Mouse (Mus musculus) limb, embryonic 10.5 days (tissue): ENCODE results near the gene Tep1. TPM values are rescaled to one million over a fixed set of nuclear protein-coding genes. Genes with fewer than 3 reads are reported as not detected.
"Not testable (repeated sequence)": the region's sequence is repeated elsewhere in the genome, so short reads cannot be mapped to it uniquely, and the experiment has no call there.

Experiments used
- DNase-seq: peaks from one replicate; pipeline ENCODE4 v3.0.0-alpha.2; 2017; ENCODE audit warnings: low spot score
- H3K27ac ChIP-seq: fragments of 300-500 bp; sonication (generic); 2 replicates; pipeline ENCODE4 v1.5.1; 2016; ENCODE audit warnings: mild to moderate bottlenecking
- H3K27me3 ChIP-seq: fragments of 300-500 bp; sonication (generic); 2 replicates; pipeline ENCODE4 v1.6.1; 2016; ENCODE audit warnings: low read depth, mild to moderate bottlenecking; ENCODE audit not compliant: poor library complexity, severe bottlenecking
- H3K36me3 ChIP-seq: fragments of 300-500 bp; sonication (generic); 2 replicates; pipeline ENCODE4 v1.6.1; 2016; ENCODE audit warnings: mild to moderate bottlenecking, moderate library complexity
- H3K4me1 ChIP-seq: fragments of 300-500 bp; sonication (generic); 2 replicates; pipeline ENCODE4 v1.6.1; 2016
- H3K4me3 ChIP-seq: fragments of 300-500 bp; sonication (generic); 2 replicates; pipeline ENCODE4 v1.5.1; 2016; ENCODE audit warnings: mild to moderate bottlenecking, moderate library complexity
- H3K9me3 ChIP-seq: fragments of 300-500 bp; sonication (generic); replicated peaks from 2 replicates; pipeline ENCODE4 v1.6.1; 2016; ENCODE audit warnings: mild to moderate bottlenecking
- WGBS: fragments of 180-500 bp; shearing (Covaris S2); methylation state at CpG from one replicate; pipeline ENCODE4 v1.1.7; 2016; 5-methylcytosine and 5-hydroxymethylcytosine counted together
- polyA plus RNA-seq: library from polyadenylated mRNA; unstranded; fragments of >200 nt; fragmentation: Nextera tagmentation; extraction: Ambion mirVana; gene quantifications from 2 replicates; pipeline ENCODE4 v1.2.1, GENCODE M21; 2016

Tep1 gene
- polyA plus RNA-seq, 1 experiment from 2014 or later, result 5.7 TPM

DNA sequence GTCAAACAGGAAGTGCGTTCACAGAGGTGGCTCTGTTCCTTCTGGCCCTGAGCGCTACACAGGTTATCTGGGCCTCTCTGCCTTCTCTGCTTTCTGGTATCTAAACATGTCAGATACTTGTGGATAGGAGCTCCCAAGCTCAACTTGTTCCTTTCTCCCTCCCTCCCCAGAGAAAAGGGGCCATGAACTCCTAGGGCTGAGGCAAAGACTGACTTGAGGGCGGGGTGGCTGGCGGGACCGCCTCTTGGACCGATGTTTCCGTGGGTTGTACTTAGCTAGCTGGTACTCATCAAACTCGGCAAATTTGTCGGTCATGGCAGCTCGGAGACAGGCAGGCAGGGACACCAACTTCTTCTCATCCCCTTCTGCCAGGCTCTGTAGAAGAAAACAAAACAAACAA, 7.7 kb downstream of the Tep1 start:
- no peaks in the 10 kb centered on the region for H3K27me3 ChIP-seq
- DNase-seq, result no peak
- no peaks in the 10 kb centered on the region for H3K9me3 ChIP-seq
- H3K4me1 ChIP-seq, result no peaks in the 10 kb centered on the region
- H3K27ac ChIP-seq, result no peak overlapping the region
- no peak overlapping the region for H3K4me3 ChIP-seq
- WGBS, result 93% methylated on average over 10 of the region's 10 CpGs
- H3K36me3 ChIP-seq, result peaks cover 20% of the 10 kb centered on the region

DNA sequence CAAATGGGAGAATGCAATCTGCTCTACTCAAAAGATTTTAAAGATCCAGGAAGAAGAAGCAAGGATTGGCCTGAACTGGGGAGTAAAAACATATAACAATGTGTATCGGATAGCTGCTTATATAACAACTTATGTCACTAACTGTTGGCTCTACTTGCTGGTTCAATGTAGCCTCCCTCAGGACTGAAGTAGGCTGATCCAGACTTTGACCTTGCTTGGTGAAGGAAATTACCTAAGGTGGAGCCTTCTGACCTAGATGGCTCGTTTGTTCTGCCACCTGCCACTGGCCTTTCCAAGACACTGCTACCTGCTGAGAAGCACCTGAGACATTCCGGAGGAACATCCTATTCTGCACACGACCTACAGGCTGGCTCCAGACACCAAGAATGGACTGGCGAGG, 14.6 kb downstream of the Tep1 start:
- Histone ChIP-seq H3K4me3 (no peak overlapping the region), H3K27ac (no peak overlapping the region), H3K27me3 (no peaks in the 10 kb centered on the region), H3K36me3 (peaks cover 25% of the 10 kb centered on the region), H3K4me1 (no peaks in the 10 kb centered on the region), H3K9me3 (no peaks in the 10 kb centered on the region)
- WGBS, result 91% methylated on average over 5 of the region's 5 CpGs
- no peak for DNase-seq

DNA sequence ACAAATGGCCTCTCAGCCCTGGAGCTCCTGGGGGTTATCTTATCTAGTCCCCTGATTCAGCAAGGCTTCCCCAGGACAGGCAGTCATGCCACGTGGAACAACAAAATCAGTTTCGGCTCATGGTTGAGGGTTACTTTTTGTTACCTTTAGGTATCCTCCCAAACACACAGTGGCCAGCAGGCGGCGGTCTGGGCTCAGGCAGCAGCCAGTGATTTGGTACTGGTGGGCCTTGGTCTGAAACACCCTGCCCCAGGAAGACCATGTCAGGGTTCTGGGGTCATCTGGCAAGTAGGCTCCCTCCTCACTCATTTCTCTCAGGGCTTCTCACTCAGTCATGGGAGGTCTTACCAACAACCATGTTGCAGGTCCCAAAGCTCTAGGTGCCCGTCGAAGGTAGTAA, 33.1 kb downstream of the Tep1 start:
- Histone ChIP-seq H3K27me3 (no peaks in the 10 kb centered on the region), H3K4me1 (no peaks in the 10 kb centered on the region), H3K9me3 (no peaks in the 10 kb centered on the region), H3K27ac (no peak overlapping the region), H3K4me3 (no peak overlapping the region), H3K36me3 (0 out of 2 replicates have a peak, but pooled peaks cover 2% of the 10 kb centered on the region)
- 64% methylated on average over 6 of the region's 6 CpGs for WGBS
- peak; percentile 37 for DNase-seq

DNA sequence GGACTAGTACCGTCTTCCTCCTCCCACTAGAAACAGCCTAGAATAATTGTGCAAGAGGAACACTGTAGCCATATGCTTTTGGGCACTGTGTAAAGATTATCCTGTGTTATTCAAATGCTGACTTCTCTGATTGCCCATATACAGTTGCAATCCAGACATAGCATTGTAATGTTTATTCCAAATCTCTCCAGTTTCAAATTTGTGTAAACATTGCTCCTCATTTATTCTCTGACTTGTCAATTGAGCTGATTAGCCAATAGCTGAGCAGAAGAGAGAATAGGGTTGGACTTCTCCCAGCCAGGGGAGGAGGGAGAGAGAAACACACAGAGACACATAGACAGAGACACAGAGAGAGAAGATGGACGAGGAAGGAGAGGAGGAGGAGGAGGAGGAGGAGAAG, 35.9 kb downstream of the Tep1 start:
- Histone ChIP-seq H3K36me3 (0 out of 2 replicates have a peak, but pooled peaks cover 2% of the 10 kb centered on the region), H3K4me1 (no peaks in the 10 kb centered on the region), H3K4me3 (no peak overlapping the region), H3K27ac (no peak overlapping the region), H3K27me3 (no peaks in the 10 kb centered on the region), H3K9me3 (no peaks in the 10 kb centered on the region)
- DNase-seq, result no peak
- 59% methylated on average over 2 of the region's 2 CpGs for WGBS

DNA sequence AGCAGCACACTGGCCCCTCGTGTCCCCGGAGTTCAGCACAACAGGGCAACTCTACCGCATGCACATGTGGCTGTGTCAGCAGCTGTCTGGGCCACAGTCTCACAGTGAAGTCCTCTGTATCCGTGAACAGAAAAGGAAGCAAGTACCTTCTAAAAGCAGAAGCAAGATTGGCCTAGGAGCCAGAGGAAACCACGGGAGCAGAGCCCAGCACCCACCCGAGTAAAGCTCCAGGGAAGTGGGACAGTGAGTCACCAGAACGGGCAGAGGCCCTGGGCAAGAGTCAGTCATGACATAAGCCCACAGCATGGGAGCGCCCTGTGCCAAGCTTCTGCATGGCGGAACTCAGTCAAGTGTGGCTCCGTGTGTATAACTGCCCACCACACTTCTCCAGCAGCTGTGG, 36.4 kb downstream of the Tep1 start:
- WGBS, result 87% methylated on average over 10 of the region's 10 CpGs
- H3K36me3 ChIP-seq, result 0 out of 2 replicates have a peak, but pooled peaks cover 2% of the 10 kb centered on the region
- no peak overlapping the region for H3K4me3 ChIP-seq
- DNase-seq, result no peak
- no peaks in the 10 kb centered on the region for H3K4me1 ChIP-seq
- no peak overlapping the region for H3K27ac ChIP-seq
- no peaks in the 10 kb centered on the region for H3K9me3 ChIP-seq
- no peaks in the 10 kb centered on the region for H3K27me3 ChIP-seq

DNA sequence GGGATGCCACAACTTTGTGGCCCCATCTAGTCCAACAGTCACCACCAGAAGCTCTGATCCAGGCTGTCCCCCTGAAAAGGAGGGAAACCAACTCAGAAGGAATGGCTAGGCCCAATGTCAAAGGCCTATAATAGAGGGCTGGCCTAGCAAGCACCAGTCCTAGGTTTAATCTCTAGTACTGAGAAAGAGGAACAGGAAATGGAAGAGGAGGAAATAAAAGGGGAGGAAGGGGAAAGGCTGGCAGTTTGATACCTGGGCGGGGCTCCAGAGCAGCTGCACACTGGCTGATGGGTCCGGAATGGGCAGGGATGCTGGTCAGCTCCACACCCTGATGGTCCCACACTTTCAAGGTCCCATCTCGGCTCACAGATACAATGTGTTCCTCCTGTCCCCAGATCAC, 40.5 kb downstream of the Tep1 start:
- WGBS, result 85% methylated on average over 3 of the region's 3 CpGs
- Histone ChIP-seq H3K4me1 (no peaks in the 10 kb centered on the region), H3K27me3 (no peaks in the 10 kb centered on the region), H3K27ac (no peak overlapping the region), H3K9me3 (no peaks in the 10 kb centered on the region), H3K4me3 (no peak overlapping the region), H3K36me3 (0 out of 2 replicates have a peak, but pooled peaks cover 2% of the 10 kb centered on the region)
- DNase-seq, result no peak

DNA sequence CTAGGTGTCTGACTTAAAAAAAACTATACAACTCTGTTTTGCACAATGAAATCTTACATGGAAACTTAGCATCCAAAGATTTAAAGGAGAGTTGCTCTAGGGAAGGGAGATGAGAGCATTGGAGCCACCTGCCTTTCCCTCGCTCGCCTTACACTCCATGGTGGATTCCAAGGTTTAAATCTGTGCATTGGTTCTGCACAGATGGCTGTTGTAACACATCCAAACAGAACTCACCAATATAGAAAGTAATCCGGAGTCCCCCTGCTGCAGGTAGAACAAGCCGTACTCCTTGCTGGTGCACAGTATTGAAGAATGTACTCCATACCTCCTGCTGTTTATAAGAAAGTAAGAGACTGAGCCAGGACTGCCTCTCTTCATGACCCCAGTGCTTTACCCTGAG, 43.8 kb downstream of the Tep1 start:
- no peaks in the 10 kb centered on the region for H3K9me3 ChIP-seq
- H3K4me1 ChIP-seq, result no peaks in the 10 kb centered on the region
- H3K36me3 ChIP-seq, result peaks cover 32% of the 10 kb centered on the region
- no peak overlapping the region for H3K4me3 ChIP-seq
- no peak overlapping the region for H3K27ac ChIP-seq
- 88% methylated on average over 4 of the region's 4 CpGs for WGBS
- no peak for DNase-seq
- no peaks in the 10 kb centered on the region for H3K27me3 ChIP-seq

DNA sequence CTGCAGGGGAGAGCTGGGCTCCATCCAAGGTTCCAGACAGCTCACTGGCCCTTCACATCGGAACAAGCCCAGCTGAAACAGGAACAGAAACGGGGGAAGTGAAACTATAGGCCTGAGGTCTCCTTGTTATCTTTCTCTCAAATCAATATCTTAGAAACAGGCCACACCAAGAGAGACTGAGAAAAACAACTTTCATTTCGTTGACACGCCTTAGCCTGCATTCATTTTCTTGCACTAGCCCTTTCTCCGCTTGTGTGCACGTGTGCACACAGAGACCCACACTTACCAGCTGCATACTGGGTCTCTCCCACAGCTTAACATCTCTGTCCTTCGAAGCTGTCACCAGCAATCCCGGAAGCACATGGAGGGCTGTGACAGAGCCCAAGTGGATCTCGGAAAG, 46.1 kb downstream of the Tep1 start:
- no peaks in the 10 kb centered on the region for H3K27me3 ChIP-seq
- H3K27ac ChIP-seq, result no peak overlapping the region
- no peaks in the 10 kb centered on the region for H3K4me1 ChIP-seq
- 95% methylated on average over 9 of the region's 9 CpGs for WGBS
- no peak for DNase-seq
- no peaks in the 10 kb centered on the region for H3K9me3 ChIP-seq
- H3K4me3 ChIP-seq, result no peak overlapping the region
- peaks cover 56% of the 10 kb centered on the region for H3K36me3 ChIP-seq

DNA sequence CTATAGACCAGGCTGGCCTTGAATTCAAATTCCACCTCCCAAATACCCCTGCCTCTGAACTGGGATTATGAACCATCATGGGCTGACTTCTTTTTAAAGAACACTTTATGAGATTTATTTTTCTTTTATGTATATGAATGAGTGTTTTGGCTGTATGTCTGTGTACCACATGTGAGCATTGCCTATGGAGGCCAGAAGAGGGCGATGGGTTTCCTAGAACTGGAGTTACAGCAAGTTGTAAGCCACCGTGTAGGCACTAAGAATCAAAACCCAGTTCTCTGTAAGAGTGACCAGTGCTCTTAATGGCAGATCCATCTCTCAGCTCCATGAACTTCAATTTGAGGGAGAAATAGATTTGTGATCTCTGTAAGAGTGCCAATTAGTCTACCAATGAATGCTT, 47.1 kb downstream of the Tep1 start:
- H3K36me3 ChIP-seq, result peaks cover 62% of the 10 kb centered on the region
- DNase-seq, result no peak
- 80% methylated on average over 2 of the region's 2 CpGs for WGBS

DNA sequence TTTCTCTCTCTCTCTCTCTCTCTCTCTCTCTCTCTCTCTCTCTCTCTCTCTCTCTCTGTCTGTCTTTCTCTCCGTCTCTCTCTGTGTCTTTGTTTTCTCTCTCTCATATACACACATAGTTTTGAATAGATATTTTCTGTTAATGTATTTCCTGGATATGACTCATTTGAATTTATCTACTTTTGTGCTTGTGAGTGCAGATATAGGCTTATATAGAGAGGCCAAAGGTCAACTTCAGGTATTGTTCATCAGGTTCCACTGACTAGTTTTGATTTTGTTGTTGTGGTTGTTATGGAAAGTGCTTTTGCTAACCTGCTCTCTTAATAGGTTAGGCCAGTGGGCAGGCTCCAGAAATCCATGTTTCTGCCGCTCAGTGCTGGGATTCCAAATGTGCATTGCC, 57.3 kb downstream of the Tep1 start:
- Histone ChIP-seq H3K4me3 (no peak overlapping the region), H3K4me1 (peaks cover 4% of the 10 kb centered on the region; the same call in 1 of the 2 replicates), H3K27me3 (no peaks in the 10 kb centered on the region), H3K9me3 (no peaks in the 10 kb centered on the region), H3K27ac (no peak overlapping the region), H3K36me3 (peaks cover 78% of the 10 kb centered on the region)
- DNase-seq, result no peak
- 90% methylated on average over 2 of the region's 2 CpGs for WGBS

More for the DNA sequence above, 47.1 kb downstream of the Tep1 start:
- Histone ChIP-seq H3K9me3 (no peaks in the 10 kb centered on the region), H3K4me1 (no peaks in the 10 kb centered on the region), H3K27ac (no peak overlapping the region), H3K4me3 (no peak overlapping the region), H3K27me3 (no peaks in the 10 kb centered on the region)

DNA sequence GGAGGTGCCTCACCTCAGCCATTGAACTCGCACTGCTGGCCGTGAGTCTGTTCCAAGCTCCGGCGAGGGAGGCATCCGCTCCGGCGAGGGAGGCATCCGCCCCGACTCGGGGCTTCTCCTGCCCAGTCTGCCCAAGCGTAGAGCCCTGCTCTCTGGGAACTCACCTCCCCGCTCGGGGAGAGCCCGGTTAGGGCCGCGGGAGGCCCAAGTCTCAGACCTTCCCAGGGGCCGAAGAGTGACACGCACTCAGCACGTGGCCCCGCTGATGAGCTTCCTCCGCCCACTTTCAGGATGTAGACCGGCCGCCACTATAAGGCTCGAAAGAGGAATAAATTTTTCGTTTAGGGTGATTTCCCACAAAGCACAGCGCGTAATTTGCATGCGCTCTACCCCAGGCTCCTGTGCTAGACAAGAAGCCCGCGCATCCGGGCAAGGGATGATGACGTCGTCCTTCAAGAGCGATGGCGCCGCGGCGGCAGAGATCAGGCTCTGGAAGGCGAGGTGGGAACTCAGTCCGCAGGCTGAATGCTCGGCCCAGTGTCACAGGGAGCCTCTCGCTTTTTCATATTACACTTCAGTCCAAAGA, 62.8 kb downstream of the Tep1 start, which contains the start of the genes Ccnb1ip1 and Parp2:
TSS of gene Ccnb1ip1 (minus strand) at position 246 of the 586 bp plus-strand sequence.
TSS of gene Parp2 (plus strand) at position 355 of the 586 bp plus-strand sequence.
- WGBS, result under 1% methylated on average over 42 of the region's 42 CpGs
- Histone ChIP-seq H3K27me3 (no peaks in the 10 kb centered on the region), H3K4me1 (peaks cover 4% of the 10 kb centered on the region; the same call in 1 of the 2 replicates), H3K27ac (peak within 1 kb of the TSS; percentile 87), H3K36me3 (peaks cover 26% of the 10 kb centered on the region), H3K4me3 (peak within 1 kb of the TSS; percentile 61), H3K9me3 (no peaks in the 10 kb centered on the region)
- peak; percentile 96 for DNase-seq

DNA sequence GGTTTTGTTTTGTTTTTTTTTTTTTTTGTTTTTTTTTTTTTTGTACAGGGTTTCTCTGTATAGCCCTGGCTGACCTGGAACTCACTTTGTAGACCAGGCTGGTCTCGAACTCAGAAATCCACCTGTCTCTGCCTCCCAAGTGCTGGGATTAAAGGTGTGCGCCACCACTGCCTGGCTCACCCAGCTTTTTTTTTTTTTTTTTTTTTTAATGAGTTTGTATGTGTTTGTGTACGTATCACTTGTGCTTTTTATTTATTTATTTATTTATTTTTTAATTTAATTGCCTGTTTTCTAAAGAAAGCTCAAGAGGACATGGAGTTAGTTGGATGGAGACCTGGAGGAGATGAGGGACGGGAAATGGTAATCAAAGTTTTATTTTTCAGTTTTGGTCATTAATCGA, 63.9 kb downstream of the Tep1 start:
- Histone ChIP-seq H3K36me3 (peaks cover 15% of the 10 kb centered on the region), H3K4me3 (peak overlapping the region; percentile 61; the same call in 1 of the 2 replicates)
- not testable (repeated sequence) for DNase-seq, H3K27me3 ChIP-seq, H3K9me3 ChIP-seq, H3K4me1 ChIP-seq, H3K27ac ChIP-seq
- WGBS, result 89% methylated on average over 5 of the region's 5 CpGs

DNA sequence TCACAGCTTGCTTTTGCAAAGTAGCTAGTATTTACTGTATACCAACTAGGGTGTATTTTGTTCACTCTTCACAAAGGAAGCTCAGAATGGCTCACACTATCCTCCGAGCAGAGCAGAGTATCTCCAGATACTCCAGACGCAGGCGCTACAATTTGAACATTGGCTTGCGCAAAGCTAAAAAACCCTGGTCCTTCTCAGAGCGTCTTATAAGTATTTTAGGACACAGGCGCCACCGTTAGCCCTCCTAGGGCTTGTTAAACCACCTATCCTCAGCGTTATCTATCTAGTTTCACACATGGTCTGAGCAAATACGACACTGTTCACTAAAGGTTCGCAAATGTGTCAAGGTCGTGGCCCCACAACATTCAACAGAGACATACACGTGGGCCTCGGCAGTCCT, 65.7 kb downstream of the Tep1 start:
- H3K4me3 ChIP-seq, result no peak overlapping the region
- WGBS, result 73% methylated on average over 13 of the region's 13 CpGs
- no peaks in the 10 kb centered on the region for H3K36me3 ChIP-seq
- H3K4me1 ChIP-seq, result peaks cover 4% of the 10 kb centered on the region; the same call in 1 of the 2 replicates
- H3K27ac ChIP-seq, result no peak overlapping the region
- DNase-seq, result no peak
- H3K9me3 ChIP-seq, result no peaks in the 10 kb centered on the region
- no peaks in the 10 kb centered on the region for H3K27me3 ChIP-seq
